Mouse (Mus musculus): ENCODE measurements around the gene Stpg3. TPM values are rescaled to one million over a fixed set of nuclear protein-coding genes. Genes with fewer than 3 reads are reported as not detected.
"Not testable (repeated sequence)": the region's sequence is repeated elsewhere in the genome, so short reads cannot be mapped to it uniquely, and the experiment has no call there.

The Stpg3 gene
- polyA plus RNA-seq (2016; fragmentation: Nextera tagmentation; extraction: Ambion mirVana): not detected in 2 replicates

DNA sequence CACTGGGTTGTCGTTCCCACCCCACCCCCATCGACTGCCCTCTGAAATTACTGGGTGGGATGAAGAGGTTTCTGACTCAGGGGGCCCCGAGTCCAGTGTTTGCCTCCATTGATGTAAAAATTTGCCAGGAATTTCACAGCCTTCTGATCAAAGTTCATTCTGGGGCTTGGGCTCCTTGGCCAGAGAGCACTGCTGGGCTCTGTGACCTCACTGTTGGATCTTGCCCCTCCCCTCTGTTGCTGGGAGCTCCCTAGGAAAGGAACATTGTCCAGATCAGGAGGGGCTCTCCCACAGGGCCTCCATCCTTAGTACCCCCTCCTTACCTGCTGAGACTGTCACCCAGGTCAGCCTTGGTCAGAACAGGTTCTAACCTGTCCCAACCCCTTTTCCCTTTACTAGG is at the start of gene Stpg3:
Gene Stpg3 (minus strand): TSS at position 194 of the 400 bp plus-strand sequence.
- H3K27ac ChIP-seq: no peak within 1 kb of the TSS
- no peak within 1 kb of the TSS; the same call in 1 of the 2 replicates for H3K9ac ChIP-seq
- no peaks in the 10 kb centered on the region for H3K9me3 ChIP-seq (replicated peaks)
- ATAC-seq (ENCODE audit: low FRiP score): no peak
- H3K4me1 ChIP-seq: peaks cover 17% of the 10 kb centered on the region
- H3K27me3 ChIP-seq: peaks cover 9% of the 10 kb centered on the region; the same call in 1 of the 2 replicates
- H3K36me3 ChIP-seq: no peaks in the 10 kb centered on the region
- no peak within 1 kb of the TSS for H3K4me3 ChIP-seq
- H3K4me2 ChIP-seq (replicated peaks): no peak within 1 kb of the TSS
- 71% methylated on average over 3 of the region's 3 CpGs for WGBS

DNA sequence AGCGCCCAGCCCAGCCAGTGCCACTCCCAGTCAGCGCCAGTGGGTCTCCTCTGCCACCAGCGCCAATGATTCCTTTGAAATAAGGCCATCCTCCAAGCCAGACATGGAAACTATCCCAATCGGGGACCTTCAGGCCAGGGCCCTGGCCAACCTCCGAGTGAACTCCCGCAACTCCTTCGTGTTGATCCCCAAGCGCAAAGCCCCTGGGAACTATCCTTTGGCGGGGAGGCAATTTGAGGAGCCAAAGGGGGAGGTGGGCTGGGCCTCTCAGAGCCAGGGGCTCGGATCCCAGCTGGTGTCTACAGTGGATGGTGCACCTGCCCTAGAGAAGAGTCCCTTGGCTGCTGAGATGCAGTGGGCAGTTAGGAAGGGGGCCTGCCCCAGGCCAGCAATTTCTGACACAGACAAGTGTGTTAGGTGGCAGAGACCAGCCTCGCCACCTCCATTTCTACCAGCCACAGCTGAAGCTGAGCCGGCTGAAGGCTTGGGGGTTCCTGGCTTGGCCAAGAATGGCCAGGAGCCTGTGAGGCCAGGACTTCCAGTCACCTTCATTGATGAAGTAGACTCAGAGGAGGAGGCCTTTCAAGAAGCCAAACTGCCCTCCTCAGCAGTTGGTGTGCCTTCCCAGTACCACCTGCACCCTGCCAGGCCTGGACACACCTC is 49.3 kb upstream of the Stpg3 start:
- no peaks in the 10 kb centered on the region for H3K9me3 ChIP-seq (replicated peaks)
- H3K36me3 ChIP-seq: 0 out of 2 replicates have a peak, but pooled peaks cover 4% of the 10 kb centered on the region
- no peak for ATAC-seq (ENCODE audit: low FRiP score)
- WGBS: 20% methylated on average over 12 of the region's 12 CpGs
- peaks cover 52% of the 10 kb centered on the region for H3K4me1 ChIP-seq
- peak overlapping the region; percentile 73 for H3K9ac ChIP-seq
- H3K4me3 ChIP-seq: peak overlapping the region; percentile 62
- H3K27ac ChIP-seq: no peak overlapping the region
- peak overlapping the region; percentile 99 for H3K4me2 ChIP-seq (replicated peaks)
- peaks cover 23% of the 10 kb centered on the region for H3K27me3 ChIP-seq

DNA sequence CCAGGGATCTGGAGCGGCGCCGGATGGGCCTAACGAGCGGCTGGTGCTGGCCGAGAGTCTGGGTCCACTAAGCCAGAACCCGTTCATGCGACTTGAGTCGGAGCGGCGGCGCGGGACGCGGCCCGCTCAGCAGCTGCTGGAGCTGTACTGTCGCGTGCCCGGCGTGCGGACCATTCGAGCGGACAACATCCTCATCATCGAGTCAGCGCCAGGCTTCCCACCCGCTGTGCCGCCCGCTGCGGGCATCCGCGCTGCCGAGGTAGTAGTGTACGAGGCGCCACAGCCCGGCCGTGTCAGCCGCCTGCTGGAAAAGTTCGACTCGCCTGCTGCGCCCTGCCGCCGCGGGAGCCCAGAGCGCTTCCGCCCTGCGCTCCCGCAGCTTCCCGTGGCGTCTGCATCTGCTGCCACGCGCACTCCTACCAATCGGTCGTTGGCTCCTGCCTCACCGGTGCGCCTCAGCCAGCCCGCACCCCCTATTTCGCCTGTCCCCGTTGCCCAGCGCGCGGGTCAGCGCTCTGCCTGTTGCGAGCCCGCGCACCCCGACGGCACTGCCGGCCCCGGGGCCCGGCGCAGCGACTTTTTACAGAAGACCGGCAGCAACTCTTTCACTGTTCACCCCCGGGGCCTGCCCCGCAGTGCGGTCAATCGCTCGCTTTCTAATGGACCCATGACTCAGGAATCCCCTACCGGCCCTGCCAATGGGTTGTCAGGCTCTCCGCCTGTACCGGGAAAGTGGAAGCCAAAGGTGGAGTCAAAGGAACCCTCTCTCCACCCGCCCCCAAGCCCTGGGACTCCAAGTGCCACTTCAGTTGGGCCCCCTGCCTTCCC is 48.6 kb upstream of the Stpg3 start:
- Histone ChIP-seq H3K27ac (peak overlapping the region; percentile 49), H3K4me3 (peak overlapping the region; percentile 62), H3K4me2 (replicated peaks) (peak overlapping the region; percentile 99), H3K9me3 (replicated peaks) (no peaks in the 10 kb centered on the region), H3K9ac (peak overlapping the region; percentile 73), H3K4me1 (peaks cover 52% of the 10 kb centered on the region), H3K36me3 (no peaks in the 10 kb centered on the region), H3K27me3 (peaks cover 23% of the 10 kb centered on the region)
- under 1% methylated on average over 81 of the region's 82 CpGs for WGBS
- ATAC-seq (ENCODE audit: low FRiP score): peak; percentile 35

DNA sequence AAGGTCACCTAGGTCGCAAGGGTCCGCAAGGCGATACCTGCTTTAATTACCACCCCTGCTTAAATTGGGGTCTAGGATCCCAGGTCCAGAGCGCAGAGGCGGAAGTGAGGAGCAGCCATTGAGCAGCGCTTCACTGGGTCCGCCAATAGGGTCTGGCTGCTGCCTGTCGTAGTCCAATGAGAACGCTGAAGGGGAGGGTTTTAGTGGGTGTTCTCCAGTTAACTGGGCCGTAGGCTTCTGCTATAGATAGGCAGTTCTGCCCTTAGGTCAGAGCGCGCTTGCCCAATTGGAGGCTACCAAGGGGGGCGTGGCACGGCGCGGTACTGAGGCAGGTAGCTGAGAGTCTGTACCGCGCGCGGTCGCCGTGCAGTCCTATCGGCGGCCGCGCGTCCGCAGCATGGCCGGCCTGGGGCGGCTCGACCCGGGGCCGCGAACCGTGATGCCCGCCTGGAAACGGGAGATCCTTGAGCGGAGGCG is 47.9 kb upstream of the Stpg3 start, which contains the start of gene Tprn:
Gene Tprn (plus strand): TSS at position 328 of the 477 bp plus-strand sequence.
- peak within 1 kb of the TSS; percentile 49 for H3K27ac ChIP-seq
- WGBS: under 1% methylated on average over 39 of the region's 39 CpGs
- no peaks in the 10 kb centered on the region for H3K36me3 ChIP-seq
- peaks cover 23% of the 10 kb centered on the region for H3K27me3 ChIP-seq
- peak within 1 kb of the TSS; percentile 62 for H3K4me3 ChIP-seq
- H3K9ac ChIP-seq: peak within 1 kb of the TSS; percentile 73
- H3K4me2 ChIP-seq (replicated peaks): peak within 1 kb of the TSS; percentile 99
- ATAC-seq (ENCODE audit: low FRiP score): peak; percentile 98
- H3K4me1 ChIP-seq: peaks cover 46% of the 10 kb centered on the region
- H3K9me3 ChIP-seq (replicated peaks): no peaks in the 10 kb centered on the region

DNA sequence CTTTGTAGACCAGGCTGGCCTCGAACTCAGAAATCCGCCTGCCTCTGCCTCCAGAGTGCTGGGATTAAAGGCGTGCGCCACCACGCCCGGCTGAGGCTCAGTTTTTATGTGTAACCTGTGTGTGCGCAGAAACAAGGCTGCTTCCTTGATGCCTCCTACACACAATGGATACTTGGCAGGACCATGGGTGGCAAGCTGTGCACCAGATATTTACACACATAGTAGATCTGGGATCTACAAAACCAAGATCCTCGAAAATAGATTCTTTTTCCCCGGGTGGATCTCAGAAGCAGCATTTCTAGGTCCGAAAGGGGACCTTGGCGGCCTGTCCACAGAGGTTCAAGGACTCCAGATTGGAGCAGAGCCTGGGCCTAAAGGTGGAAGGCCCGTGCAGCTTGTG is 47.4 kb upstream of the Stpg3 start:
- 48% methylated on average over 12 of the region's 12 CpGs for WGBS
- Histone ChIP-seq H3K27me3 (peaks cover 23% of the 10 kb centered on the region), H3K36me3 (no peaks in the 10 kb centered on the region), H3K4me3 (peak overlapping the region; percentile 62), H3K9ac (peak overlapping the region; percentile 55), H3K9me3 (replicated peaks) (no peaks in the 10 kb centered on the region), H3K4me2 (replicated peaks) (peak overlapping the region; percentile 99), H3K4me1 (peaks cover 41% of the 10 kb centered on the region), H3K27ac (no peak overlapping the region)
- ATAC-seq (ENCODE audit: low FRiP score): 0 out of 2 replicates have a peak, but pooled peaks have one; percentile 3

DNA sequence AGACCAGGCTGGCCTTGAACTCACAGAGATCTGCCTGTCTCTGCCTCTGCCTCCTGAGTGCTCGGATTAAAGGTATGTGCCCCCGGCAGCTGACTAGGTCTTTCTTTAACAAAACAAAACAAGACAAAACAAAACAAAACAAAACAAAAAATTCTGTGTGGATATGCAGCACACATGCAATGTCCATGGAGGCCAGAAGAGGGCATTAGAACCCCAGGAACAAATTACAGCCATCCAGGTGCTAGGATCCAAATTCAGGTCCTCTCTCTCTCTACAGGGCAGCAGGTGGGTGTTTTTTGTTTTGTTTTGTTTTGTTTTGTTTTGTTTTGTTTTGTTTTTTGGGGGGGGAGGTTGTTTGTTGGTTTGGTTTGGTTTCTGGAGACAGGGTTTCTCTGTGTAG is 44.5 kb upstream of the Stpg3 start:
- no peak for ATAC-seq (ENCODE audit: low FRiP score)
- 54% methylated on average over 2 of the region's 2 CpGs for WGBS
- no peaks in the 10 kb centered on the region for H3K36me3 ChIP-seq
- no peak overlapping the region for H3K9ac ChIP-seq
- no peak overlapping the region for H3K27ac ChIP-seq
- H3K9me3 ChIP-seq (replicated peaks): no peaks in the 10 kb centered on the region
- H3K27me3 ChIP-seq: peaks cover 10% of the 10 kb centered on the region
- no peak overlapping the region for H3K4me3 ChIP-seq
- no peak overlapping the region for H3K4me2 ChIP-seq (replicated peaks)
- peaks cover 28% of the 10 kb centered on the region for H3K4me1 ChIP-seq

DNA sequence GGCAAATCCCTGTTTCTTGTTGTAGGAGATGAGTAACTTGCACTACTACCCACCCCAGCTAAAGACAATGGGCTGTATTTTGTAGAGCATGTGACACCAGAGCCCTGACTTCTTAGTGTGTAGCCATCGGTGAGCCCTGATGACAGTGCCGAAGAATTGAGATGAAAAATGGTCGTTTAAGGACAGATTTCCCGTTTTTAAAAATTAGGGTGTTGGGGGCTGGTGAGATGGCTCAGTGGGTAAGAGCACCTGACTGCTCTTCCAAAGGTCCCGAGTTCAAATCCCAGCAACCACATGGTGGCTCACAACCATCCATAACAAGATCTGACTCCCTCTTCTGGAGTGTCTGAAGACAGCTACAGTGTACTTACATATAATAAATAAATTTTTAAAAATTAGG is 42.8 kb upstream of the Stpg3 start:
- not testable (repeated sequence) for H3K9ac ChIP-seq; H3K4me3 ChIP-seq; ATAC-seq (ENCODE audit: low FRiP score); H3K27ac ChIP-seq; H3K36me3 ChIP-seq; H3K27me3 ChIP-seq; H3K9me3 ChIP-seq (replicated peaks); H3K4me2 ChIP-seq (replicated peaks)
- 85% methylated on average over 5 of the region's 5 CpGs for WGBS
- peaks cover 19% of the 10 kb centered on the region for H3K4me1 ChIP-seq

DNA sequence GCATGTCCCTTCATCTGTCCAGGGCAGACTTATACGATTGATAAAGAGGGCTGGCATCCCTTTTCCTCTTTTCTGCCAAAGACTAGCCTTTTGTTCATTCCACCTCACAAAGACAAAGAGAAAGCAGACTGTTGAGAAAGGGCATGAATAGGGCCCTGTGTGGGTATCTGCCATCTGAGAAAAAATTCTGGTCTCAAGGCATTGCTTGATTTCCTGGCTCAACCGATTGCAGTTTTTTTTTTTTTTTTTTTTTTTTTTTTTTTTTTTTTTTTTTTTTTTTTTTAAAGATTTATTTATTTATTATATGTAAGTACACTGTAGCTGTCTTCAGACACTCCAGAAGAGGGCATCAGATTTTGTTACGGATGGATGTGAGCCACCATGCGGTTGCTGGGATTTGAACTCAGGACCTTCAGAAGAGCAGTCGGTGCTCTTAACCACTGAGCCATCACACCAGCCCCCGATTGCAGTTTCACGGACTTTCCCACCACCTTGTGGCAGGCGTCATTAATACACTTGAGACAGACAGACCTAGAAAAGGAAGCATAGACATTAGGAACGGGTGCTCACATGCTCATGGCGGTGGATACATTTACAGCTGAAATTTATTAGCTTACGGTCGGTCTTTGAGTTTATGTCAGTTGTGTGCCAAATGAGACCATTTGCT is 42.1 kb upstream of the Stpg3 start:
- not testable (repeated sequence) for H3K27me3 ChIP-seq; ATAC-seq (ENCODE audit: low FRiP score); H3K9me3 ChIP-seq (replicated peaks); H3K27ac ChIP-seq
- Histone ChIP-seq H3K4me1 (peaks cover 16% of the 10 kb centered on the region), H3K4me2 (replicated peaks) (peak overlapping the region; percentile 77), H3K9ac (peak overlapping the region; percentile 79), H3K36me3 (peaks cover 10% of the 10 kb centered on the region), H3K4me3 (peak overlapping the region; percentile 95)
- 64% methylated on average over 12 of the region's 12 CpGs for WGBS

DNA sequence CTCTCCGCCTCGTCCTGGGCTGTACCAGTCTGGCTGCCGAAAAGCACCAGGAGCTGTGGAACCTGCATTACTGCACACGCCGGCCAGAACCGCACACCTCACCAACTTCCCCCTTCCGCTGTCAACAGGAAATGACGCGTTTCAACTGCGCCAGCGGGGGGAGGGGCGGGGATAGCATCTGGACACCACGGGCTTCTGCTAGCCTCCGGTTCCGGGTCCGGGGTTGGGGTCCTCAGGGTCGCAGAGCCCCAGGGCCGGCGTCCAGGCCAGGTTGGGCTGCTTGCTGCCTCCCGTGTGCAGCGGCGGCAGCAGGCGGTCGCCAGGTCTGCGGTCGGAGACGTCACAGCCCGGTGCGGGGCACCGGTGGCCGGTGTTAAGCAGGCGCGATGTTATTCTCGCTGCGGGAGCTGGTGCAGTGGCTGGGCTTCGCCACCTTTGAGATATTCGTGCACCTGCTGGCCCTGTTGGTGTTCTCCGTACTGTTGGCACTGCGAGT is 40.9 kb upstream of the Stpg3 start, which contains the start of gene Tmem203:
Gene Tmem203 (plus strand): TSS at position 156 of the 496 bp plus-strand sequence.
- peak; percentile 88 for ATAC-seq (ENCODE audit: low FRiP score)
- peak within 1 kb of the TSS; percentile 79 for H3K9ac ChIP-seq
- H3K4me2 ChIP-seq (replicated peaks): peak within 1 kb of the TSS; percentile 77
- WGBS: under 1% methylated on average over 39 of the region's 39 CpGs
- no peaks in the 10 kb centered on the region for H3K27me3 ChIP-seq
- H3K9me3 ChIP-seq (replicated peaks): no peaks in the 10 kb centered on the region
- H3K4me1 ChIP-seq: peaks cover 16% of the 10 kb centered on the region
- H3K27ac ChIP-seq: peak within 1 kb of the TSS; percentile 58
- peak within 1 kb of the TSS; percentile 95 for H3K4me3 ChIP-seq
- H3K36me3 ChIP-seq: peaks cover 22% of the 10 kb centered on the region

DNA sequence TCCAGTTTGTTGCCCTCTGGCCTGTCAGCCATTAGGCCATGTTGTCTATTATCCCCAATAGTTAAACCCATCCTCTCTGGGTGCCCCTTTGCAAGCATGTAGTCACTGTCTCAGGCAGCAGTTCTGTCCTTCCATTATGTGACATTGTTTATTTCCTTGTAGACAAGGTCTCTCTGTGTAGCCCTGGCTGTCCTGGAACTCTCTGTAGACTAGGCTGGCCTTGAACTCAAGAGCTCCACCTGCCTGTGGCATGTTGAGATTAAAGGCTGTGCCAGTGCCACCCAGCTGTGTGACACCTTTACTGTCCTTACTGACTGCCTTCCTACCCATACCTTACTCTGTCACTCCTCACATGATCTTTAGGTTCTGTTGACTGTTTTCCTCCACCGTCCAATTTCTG is 37.9 kb upstream of the Stpg3 start:
- Histone ChIP-seq H3K36me3 (peaks cover 51% of the 10 kb centered on the region), H3K4me3 (no peak overlapping the region), H3K27me3 (no peaks in the 10 kb centered on the region), H3K27ac (no peak overlapping the region), H3K4me1 (peaks cover 16% of the 10 kb centered on the region), H3K4me2 (replicated peaks) (no peak overlapping the region), H3K9ac (no peak overlapping the region), H3K9me3 (replicated peaks) (no peaks in the 10 kb centered on the region)
- 87% methylated on average over 1 of the region's 1 CpGs for WGBS
- ATAC-seq (ENCODE audit: low FRiP score): no peak

DNA sequence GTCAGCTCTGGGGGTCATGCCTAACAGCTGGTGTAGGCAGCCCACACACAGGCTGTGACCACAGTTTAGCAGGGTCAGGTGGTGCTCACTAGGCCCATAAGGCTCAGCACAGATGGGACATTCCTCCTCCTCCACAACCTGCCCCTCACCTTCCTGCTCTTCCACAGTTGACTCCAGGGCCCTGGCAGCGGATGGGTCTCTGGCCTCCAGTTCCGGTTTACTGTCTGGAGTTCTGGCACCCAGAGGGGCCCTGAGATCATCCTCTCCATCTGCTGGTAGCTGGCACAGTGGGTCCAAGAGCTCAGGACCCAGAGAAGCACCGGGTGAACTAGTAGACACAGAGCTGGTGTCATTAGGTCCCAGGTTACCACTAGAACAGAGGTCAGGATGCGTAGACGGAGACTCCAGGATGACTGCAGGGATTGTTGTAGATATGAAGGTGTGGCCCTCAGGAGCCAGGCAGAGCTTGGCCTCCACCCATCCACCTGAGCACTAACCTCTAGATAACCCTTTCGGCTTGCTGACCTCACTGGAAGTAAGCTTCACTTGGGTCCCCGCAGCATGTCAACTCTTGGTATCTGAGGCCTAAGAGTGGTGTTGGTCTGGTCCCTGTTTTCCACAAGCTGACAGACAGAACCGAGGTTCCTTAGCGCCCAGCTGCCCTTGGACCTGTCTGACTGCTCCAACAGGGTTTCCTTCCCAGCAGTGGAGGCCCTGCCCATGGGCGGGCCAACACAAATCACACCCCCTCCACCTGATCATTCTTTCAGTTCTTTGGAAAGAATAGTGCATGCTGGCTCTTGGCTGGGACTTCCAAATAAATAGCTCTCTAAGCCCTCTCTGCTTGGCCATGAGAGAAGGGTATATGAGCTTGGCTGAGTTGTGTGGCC is 32.0 kb upstream of the Stpg3 start, which contains the start of gene AL732309.1:
Gene AL732309.1 (minus strand): TSS at position 681 of the 890 bp plus-strand sequence.
- WGBS: 87% methylated on average over 10 of the region's 10 CpGs
- H3K4me1 ChIP-seq: peaks cover 18% of the 10 kb centered on the region
- H3K4me3 ChIP-seq: no peak within 1 kb of the TSS
- no peak within 1 kb of the TSS for H3K9ac ChIP-seq
- H3K27ac ChIP-seq: no peak within 1 kb of the TSS
- ATAC-seq (ENCODE audit: low FRiP score): no peak
- peaks cover 13% of the 10 kb centered on the region for H3K27me3 ChIP-seq
- H3K9me3 ChIP-seq (replicated peaks): no peaks in the 10 kb centered on the region
- no peak within 1 kb of the TSS for H3K4me2 ChIP-seq (replicated peaks)
- peaks cover 66% of the 10 kb centered on the region for H3K36me3 ChIP-seq

Measured in hindbrain, embryonic 12.5 days (tissue).